Mouse (Mus musculus) forebrain, embryonic 14.5 days (tissue): ENCODE measurements around the gene Pin1rt1. TPM values are rescaled to one million over a fixed set of nuclear protein-coding genes. Genes with fewer than 3 reads are reported as not detected.

ENCODE experiments used
- ATAC-seq: fragments of 200-750 bp; cut with Nextera tagmentation; 2 replicates; pipeline ENCODE4 v1.8.0; 2017; ENCODE audit warnings: mild to moderate bottlenecking, moderate library complexity
- DNase-seq: peaks from one replicate; pipeline ENCODE4 v3.0.0-alpha.2; 2015; ENCODE audit warnings: low spot score
- H3K27ac ChIP-seq: fragments of 300-500 bp; sonication (generic); 2 replicates; pipeline ENCODE4 v1.5.1; 2014; ENCODE audit warnings: low read depth, mild to moderate bottlenecking, control low read depth, low read length, moderate library complexity
- H3K27me3 ChIP-seq: fragments of 300-500 bp; sonication (generic); replicated peaks from 2 replicates; pipeline ENCODE4 v1.6.1; 2014; ENCODE audit warnings: low read length, control low read depth, mixed read lengths; ENCODE audit not compliant: control insufficient read depth, insufficient read depth
- H3K36me3 ChIP-seq: fragments of 300-500 bp; sonication (generic); 2 replicates; pipeline ENCODE4 v1.6.1; 2014; ENCODE audit warnings: low read length, control low read depth; ENCODE audit not compliant: control insufficient read depth, insufficient read depth
- H3K4me1 ChIP-seq: fragments of 300-500 bp; sonication (generic); 2 replicates; pipeline ENCODE4 v1.6.1; 2014; ENCODE audit warnings: antibody characterized with exemption, low read length, control low read depth; ENCODE audit not compliant: control insufficient read depth, insufficient read depth
- H3K4me2 ChIP-seq: fragments of 300-500 bp; sonication (generic); 2 replicates; pipeline ENCODE4 v1.6.1; 2014; ENCODE audit warnings: mild to moderate bottlenecking, control low read depth, low read length
- H3K4me3 ChIP-seq: fragments of 300-500 bp; sonication (generic); 2 replicates; pipeline ENCODE4 v1.5.1; 2014; ENCODE audit warnings: low read depth, low read length, control low read depth
- H3K9ac ChIP-seq: fragments of 300-500 bp; sonication (generic); 2 replicates; pipeline ENCODE4 v1.6.1; 2014; ENCODE audit warnings: mild to moderate bottlenecking, low read length, control low read depth, moderate library complexity
- H3K9me3 ChIP-seq: fragments of 300-500 bp; sonication (generic); replicated peaks from 2 replicates; pipeline ENCODE4 v1.6.1; 2016; ENCODE audit warnings: low read length, control low read depth, mixed read lengths; ENCODE audit not compliant: control insufficient read depth
- WGBS: fragments of 180-500 bp; shearing (Covaris S2); extraction: QIAGEN DNeasy Blood & Tissue Kit; methylation state at CpG from one replicate; pipeline ENCODE4 v1.1.7; 2014; 5-methylcytosine and 5-hydroxymethylcytosine counted together
- polyA plus RNA-seq: library from polyadenylated mRNA; unstranded; fragments of >200 nt; fragmentation: Nextera tagmentation; extraction: Ambion mirVana; gene quantifications from 2 replicates; pipeline ENCODE4 v1.2.1, GENCODE M21; 2014

Gene Pin1rt1
- polyA plus RNA-seq, 1 experiment from 2014 or later, result not detected

- H3K4me1 ChIP-seq, result no peaks in the 10 kb centered on the region
- ATAC-seq, result no peak
- H3K4me2 ChIP-seq, result no peak overlapping the region
- no peaks in the 10 kb centered on the region for H3K27me3 ChIP-seq
- DNase-seq, result no peak
- 92% methylated on average over 3 of the region's 3 CpGs for WGBS
- H3K4me3 ChIP-seq, result no peak overlapping the region
- H3K9ac ChIP-seq, result no peak overlapping the region
- no peak overlapping the region for H3K27ac ChIP-seq
- no peaks in the 10 kb centered on the region for H3K9me3 ChIP-seq
- no peaks in the 10 kb centered on the region for H3K36me3 ChIP-seq
Observed at GRCm38 (mm10) chr2:104722021-104722420, 5.8 kb upstream of the Pin1rt1 start.

GRCm38 (mm10) chr2:104717827-104718226, 1.6 kb upstream of the Pin1rt1 start:
- no peak overlapping the region for H3K4me3 ChIP-seq
- H3K4me2 ChIP-seq, result no peak overlapping the region
- H3K27me3 ChIP-seq, result no peaks in the 10 kb centered on the region
- no peaks in the 10 kb centered on the region for H3K9me3 ChIP-seq
- ATAC-seq (no peak), DNase-seq (no peak)
- no peak overlapping the region for H3K9ac ChIP-seq
- no peak overlapping the region for H3K27ac ChIP-seq
- no peaks in the 10 kb centered on the region for H3K36me3 ChIP-seq
- WGBS, result 90% methylated on average over 4 of the region's 4 CpGs
- no peaks in the 10 kb centered on the region for H3K4me1 ChIP-seq

- 95% methylated on average over 2 of the region's 2 CpGs for WGBS
- Histone ChIP-seq H3K9me3 (no peaks in the 10 kb centered on the region), H3K36me3 (no peaks in the 10 kb centered on the region), H3K4me1 (no peaks in the 10 kb centered on the region), H3K9ac (no peak overlapping the region), H3K27ac (no peak overlapping the region), H3K27me3 (no peaks in the 10 kb centered on the region), H3K4me2 (no peak overlapping the region), H3K4me3 (no peak overlapping the region)
- ATAC-seq (no peak), DNase-seq (no peak)
Observed at GRCm38 (mm10) chr2:104717231-104717735, 1.1 kb upstream of the Pin1rt1 start.

- no peak overlapping the region for H3K4me3 ChIP-seq
- 42% methylated on average over 15 of the region's 15 CpGs for WGBS
- H3K4me1 ChIP-seq, result no peaks in the 10 kb centered on the region
- no peak for ATAC-seq
- no peaks in the 10 kb centered on the region for H3K27me3 ChIP-seq
- no peak overlapping the region for H3K4me2 ChIP-seq
- H3K9ac ChIP-seq, result no peak overlapping the region; the same call in 1 of the 2 replicates
- no peaks in the 10 kb centered on the region for H3K9me3 ChIP-seq
- DNase-seq, result no peak
- H3K27ac ChIP-seq, result no peak overlapping the region
- H3K36me3 ChIP-seq, result no peaks in the 10 kb centered on the region
Observed at GRCm38 (mm10) chr2:104714254-104714691, 1.9 kb downstream of the Pin1rt1 start.

GRCm38 (mm10) chr2:104712486-104712809, 3.7 kb downstream of the Pin1rt1 start:
- Histone ChIP-seq H3K4me3 (peak overlapping the region; percentile 72), H3K9me3 (no peaks in the 10 kb centered on the region), H3K27me3 (no peaks in the 10 kb centered on the region), H3K27ac (peak overlapping the region; percentile 89), H3K36me3 (no peaks in the 10 kb centered on the region), H3K4me1 (no peaks in the 10 kb centered on the region), H3K9ac (peak overlapping the region; percentile 92), H3K4me2 (peak overlapping the region; percentile 68)
- ATAC-seq, result no peak
- no peak for DNase-seq
- WGBS, result 3% methylated on average over 7 of the region's 7 CpGs

- Histone ChIP-seq H3K27ac (peak within 1 kb of the TSS; percentile 89), H3K9ac (peak within 1 kb of the TSS; percentile 92), H3K36me3 (no peaks in the 10 kb centered on the region), H3K4me1 (no peaks in the 10 kb centered on the region), H3K4me2 (peak within 1 kb of the TSS; percentile 68), H3K9me3 (no peaks in the 10 kb centered on the region), H3K27me3 (no peaks in the 10 kb centered on the region), H3K4me3 (peak within 1 kb of the TSS; percentile 72)
- DNase-seq (peak; percentile 77), ATAC-seq (peak; percentile 96)
- WGBS, result under 1% methylated on average over 82 of the region's 99 CpGs
Observed at GRCm38 (mm10) chr2:104711585-104712485, 4.3 kb downstream of the Pin1rt1 start, which contains the start of gene Tcp11l1. TSS of gene Tcp11l1 (minus strand) at chr2:104712169.

GRCm38 (mm10) chr2:104710670-104711370, 5.4 kb downstream of the Pin1rt1 start:
- no peaks in the 10 kb centered on the region for H3K9me3 ChIP-seq
- H3K27me3 ChIP-seq, result no peaks in the 10 kb centered on the region
- 0 out of 2 replicates have a peak, but pooled peaks cover 5% of the 10 kb centered on the region for H3K36me3 ChIP-seq
- peak; percentile 31 for DNase-seq
- peak overlapping the region; percentile 72 for H3K4me3 ChIP-seq
- peak; percentile 4; the same call in 1 of the 2 replicates for ATAC-seq
- no peak overlapping the region; the same call in 1 of the 2 replicates for H3K27ac ChIP-seq
- H3K4me1 ChIP-seq, result no peaks in the 10 kb centered on the region
- WGBS, result 22% methylated on average over 6 of the region's 6 CpGs
- H3K4me2 ChIP-seq, result peak overlapping the region; percentile 68
- H3K9ac ChIP-seq, result peak overlapping the region; percentile 92; the same call in 1 of the 2 replicates

GRCm38 (mm10) chr2:104709786-104710337, 6.3 kb downstream of the Pin1rt1 start:
- DNase-seq (no peak), ATAC-seq (no peak)
- Histone ChIP-seq H3K4me2 (no peak overlapping the region), H3K9me3 (no peaks in the 10 kb centered on the region), H3K27me3 (no peaks in the 10 kb centered on the region), H3K9ac (no peak overlapping the region), H3K4me1 (no peaks in the 10 kb centered on the region), H3K27ac (no peak overlapping the region), H3K4me3 (no peak overlapping the region), H3K36me3 (peaks cover 15% of the 10 kb centered on the region)
- 49% methylated on average over 6 of the region's 6 CpGs for WGBS
